Mouse (Mus musculus) natural killer cell, adult 2 months (primary cell): Measurements from ENCODE around the gene Vps36.

Source experiments
- DNase-seq, 2 experiments: peaks; one replicate each; pipeline ENCODE4 v3.0.0; 2022; ENCODE audit warnings: low spot score in 2 of 2

Vps36 gene

DNA sequence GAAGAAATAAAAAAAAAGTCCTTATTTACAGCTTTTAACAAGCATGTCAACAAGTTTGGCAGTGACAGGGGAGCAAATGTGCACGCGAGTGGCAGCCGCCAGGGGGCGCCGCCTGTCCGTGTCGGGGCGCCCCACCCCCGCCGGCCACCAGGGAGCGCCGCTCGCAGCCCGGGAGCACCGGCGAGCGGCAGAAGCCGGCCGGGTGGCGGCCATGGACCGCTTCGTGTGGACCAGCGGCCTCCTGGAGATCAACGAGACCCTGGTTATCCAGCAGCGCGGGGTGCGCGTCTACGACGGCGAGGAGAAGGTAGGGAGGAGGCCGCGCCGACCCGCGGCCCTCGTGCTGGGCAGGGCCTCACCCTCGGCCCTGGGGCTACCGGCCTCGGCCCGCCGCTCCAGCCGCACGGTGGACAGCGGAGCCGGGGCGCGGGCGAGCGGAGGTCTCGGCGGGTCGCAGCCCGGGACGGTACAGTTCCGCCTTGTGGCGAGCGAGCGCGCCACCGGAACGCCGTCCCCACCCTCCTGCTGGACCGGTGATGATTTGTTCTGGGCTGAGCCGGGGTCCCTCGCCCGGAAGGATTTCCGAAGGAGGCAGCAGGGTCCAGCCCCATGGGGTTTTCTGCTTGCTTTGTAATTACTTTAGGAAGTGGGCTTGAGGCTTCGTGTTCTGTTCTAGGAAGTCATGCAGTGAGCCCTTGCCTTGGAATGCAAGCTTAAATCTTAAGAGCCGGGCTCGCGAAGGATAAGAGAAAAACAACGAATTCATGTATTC is at the start of gene Vps36:
Gene Vps36 (plus strand): TSS at position 150 of the 772 bp plus-strand sequence.
- DNase-seq = peak; percentile 82 to 88

DNA sequence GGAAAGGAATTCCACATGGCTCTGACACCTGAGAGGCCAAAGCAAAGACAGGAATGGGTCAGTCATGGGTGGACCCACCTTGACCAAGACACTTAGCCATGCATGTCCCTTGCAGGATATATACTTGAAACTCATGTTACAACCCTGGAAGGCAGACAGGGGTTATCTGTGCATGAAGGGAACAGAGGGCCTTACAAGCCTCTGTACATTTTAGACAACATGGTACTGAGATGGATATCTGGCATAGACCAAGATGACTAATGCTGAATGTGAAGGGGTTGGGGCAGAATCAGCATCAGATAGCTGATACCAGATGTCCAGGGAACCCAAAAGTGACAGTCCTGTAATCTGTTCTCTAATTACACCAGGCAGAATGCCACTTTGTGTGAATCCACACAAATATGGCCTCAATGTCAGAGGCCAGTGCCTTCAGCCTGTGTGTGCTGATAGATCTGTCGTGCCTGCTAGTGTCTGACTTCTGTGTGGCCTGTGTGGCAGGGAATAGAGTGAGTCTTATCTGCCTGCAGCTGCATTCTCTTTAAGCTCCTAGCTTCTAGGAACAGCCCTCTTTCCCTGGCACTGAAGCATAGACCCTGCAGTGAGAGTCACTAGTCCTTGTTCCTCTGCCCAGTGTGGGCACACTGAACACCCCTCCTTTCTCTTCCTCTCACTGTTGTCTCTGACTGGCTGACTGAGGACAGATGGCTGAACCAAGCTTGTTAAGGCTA is 48.7 kb upstream of the Vps36 start:
- DNase-seq = no peak

DNA sequence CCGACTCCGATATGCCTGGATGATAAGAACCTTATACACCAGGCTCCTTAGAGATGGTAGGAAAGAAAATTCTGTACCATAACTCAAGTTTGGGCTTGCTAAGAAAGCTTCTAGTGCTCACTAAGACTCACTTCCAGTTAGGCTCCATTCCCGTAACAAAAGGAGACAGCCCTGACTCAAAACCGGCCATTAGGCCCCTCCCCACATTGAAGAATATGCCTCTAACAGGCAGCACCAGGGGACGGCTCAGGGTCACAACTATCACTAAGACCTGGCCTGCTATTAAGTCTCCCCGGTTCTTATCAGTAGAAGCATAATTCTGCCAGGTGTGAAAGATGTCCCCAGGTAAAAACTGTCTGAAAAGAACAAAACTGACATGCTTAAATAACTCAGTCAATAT is 46.8 kb upstream of the Vps36 start:
- no peak for DNase-seq

DNA sequence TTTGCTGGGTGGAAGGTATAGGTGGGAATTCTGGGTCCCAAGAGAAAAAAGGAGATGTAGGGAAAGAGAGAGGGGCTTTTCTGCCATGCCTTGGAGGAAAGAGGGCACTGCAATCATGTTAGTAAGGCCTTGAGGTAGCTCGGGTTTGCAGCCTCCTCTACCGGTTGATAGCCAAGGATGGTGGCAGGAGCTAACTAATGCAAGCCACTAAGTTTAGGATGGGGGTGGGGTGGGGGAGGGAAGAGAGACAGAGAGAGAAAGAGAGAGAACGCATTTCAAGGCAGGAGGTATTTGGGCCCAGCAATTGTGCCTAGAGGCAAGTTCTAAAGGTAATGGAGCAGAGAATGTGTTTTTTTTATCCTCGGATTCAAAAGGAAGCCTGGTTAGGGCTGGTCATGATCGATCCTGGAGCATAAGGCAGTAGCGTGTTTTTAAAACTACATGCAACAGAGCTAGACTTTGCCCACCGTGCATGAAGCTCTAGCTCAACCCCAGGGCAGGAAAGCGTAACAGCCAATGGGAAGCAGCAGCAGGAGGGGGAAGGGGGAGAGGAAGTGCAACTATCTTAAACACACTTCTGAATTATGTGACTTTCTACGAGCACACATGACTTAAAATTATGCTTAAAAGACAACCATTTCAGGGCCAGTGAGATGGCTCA is 44.8 kb upstream of the Vps36 start:
- DNase-seq = no peak

DNA sequence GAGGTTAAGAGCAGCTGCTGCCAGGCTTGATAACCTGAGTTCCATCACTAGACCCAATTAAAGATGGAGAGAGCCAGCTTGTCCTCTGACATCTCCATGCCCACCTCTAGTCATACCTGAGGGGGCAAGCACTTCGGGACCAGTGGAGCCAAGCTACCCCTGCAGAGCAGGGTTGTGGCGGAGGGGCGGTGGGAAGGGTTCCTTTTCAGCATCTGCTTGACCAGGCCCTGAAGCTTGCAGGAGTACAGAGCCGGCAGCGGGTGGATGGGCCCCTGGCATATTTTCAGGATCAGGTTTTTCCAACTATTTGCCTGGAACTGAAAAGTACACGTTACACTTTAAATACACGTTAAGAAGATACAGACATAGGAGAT is 44.3 kb upstream of the Vps36 start:
- no peak for DNase-seq

DNA sequence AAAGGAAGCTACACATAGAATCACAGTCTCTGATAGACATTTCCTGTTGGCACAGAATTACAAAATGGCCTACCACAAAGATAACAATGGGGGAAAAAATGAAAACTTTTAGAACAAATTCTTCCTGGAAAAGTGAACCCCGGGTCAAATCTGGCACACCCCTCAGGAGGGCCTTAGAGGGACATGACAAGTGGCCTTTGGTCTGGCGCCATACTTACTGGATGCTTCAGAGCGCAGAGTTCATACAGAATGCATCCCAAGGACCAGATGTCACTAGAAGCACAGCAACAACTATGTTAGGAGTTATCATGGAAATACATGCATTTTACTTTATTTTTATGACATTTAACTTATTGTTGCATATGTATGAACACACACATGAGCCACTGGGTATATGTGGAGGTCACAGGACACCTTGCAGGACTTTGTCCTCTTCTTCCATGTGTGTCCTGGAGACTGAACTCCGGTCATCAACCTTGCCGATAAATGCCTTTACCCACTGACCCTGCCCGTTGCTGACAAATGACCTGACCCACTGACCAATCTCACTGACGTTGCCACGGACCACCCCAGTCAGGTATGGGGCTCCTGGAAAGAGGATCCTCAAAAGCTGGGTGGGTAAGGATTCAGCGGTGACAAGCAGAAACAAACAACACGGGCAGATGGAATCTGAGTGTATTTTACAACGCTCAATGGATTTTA is 42.8 kb upstream of the Vps36 start:
- DNase-seq = no peak

DNA sequence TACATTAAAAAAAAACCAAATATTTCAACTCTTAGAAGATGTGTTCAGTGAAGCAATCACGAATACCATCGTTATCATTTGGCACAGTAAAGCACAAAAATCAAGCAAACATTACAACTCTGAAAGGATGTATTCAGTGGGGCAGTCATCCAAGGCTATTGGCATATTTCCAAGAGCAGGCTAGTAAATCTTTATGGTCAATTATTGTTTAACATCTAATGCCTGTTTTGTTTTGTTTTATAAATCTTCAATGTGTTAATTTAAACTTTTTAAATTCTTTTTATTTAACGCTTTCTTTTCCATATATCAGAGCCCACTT is 42.3 kb upstream of the Vps36 start:
- no peak for DNase-seq

DNA sequence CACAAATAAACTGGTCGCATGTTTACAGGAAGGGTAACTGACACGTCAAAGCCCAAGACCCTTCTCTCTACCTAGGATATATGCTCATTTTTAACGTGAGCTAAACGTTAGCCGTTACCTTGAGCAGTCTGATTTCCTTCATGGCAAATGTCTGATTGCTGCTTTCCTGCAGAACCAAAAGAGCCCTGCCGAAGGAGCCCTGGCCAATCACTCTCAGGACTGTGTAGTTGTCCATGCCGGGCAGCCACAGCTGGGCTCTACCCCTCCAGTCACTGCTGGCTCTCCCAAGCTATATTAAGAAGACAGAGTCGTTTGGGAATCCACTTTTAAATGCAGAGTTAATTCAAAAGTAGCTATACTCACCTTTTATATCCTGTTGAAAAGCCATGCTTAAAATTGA is 30.4 kb upstream of the Vps36 start:
- DNase-seq = no peak

DNA sequence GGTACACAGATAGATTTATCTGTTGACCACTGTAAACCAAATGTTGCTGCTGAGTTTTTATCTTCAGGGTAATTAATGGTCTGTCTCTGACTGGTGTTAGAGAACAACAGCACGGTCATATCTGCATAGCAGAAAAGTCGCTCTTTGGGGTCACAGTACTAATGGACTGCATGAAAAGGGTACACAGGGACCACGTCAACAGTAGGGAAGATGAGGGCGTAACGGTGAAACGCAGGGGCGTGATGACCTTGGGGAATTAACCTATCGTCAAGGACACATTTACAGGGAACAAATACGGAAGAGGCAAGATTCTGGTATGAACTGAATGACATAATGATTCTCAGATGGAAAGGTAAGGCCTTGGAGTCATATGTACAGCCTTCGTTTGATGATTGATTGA is 28.2 kb upstream of the Vps36 start:
- no peak for DNase-seq

DNA sequence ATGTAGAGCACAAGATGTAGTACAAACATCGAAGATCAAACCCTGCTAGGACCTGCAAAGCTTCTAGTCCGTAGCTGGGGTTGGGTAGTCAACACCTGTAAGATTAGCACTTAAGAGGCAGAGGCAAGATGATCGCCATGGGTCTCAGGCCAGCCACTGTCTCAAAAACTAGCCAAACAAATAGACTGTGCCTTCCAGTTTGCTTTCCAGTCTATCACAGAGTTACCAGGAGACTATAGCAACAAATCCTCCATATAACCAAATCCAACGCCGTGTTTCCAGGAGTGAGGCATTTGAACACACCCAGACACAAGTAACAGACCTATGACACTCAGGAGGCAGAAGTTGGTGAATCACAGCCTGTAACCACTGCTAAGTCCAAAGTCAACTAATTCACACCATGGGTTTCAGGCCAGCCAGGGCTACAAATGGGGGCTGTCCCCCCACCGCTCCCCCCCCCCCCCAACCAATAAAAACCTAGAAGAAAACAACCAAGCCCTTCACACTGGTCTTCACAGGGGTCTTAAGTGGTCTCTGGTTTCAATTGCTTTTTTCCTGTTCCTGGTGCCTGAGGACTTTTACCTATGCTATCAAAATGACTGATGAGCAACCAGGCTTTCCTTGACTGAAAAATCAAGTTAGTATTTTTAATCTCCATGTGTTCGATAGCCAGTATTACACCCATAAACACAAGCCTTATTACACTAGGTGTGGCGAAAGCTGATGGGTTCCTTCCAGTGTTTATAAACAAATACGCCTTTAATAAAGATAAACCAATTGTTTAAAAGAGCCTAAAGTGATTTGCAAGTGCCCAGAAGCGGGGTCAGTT is 27.1 kb upstream of the Vps36 start:
- no peak for DNase-seq

DNA sequence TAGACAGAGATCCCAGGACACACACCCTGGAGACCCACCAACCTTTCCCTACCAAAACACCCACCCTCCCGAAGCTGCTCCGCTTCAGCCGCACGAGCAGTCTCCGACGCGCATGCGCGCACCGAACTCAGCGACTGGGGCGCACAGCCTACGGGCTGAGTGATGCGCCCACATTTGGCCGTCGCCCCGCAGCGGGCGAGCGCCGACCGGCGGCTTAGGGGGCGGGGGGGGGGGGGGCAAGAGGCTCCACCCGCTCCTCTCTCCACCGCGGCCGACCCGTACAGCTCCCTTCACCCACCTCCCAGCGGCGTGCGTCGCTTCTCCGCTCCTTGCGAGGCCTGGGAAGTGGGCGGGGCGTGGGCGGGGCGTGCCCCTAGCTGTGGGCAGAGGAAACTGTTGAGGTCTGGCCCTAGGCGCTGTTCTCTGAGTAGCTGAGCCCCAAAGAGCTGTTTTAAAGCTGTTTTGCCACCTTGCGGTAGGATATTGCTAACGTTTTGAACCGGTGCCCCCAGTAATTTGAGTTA is 26.5 kb upstream of the Vps36 start, which contains the start of gene Nek3:
Gene Nek3 (minus strand): TSS at position 356 of the 524 bp plus-strand sequence.
- DNase-seq = peak; percentile 74 to 83

DNA sequence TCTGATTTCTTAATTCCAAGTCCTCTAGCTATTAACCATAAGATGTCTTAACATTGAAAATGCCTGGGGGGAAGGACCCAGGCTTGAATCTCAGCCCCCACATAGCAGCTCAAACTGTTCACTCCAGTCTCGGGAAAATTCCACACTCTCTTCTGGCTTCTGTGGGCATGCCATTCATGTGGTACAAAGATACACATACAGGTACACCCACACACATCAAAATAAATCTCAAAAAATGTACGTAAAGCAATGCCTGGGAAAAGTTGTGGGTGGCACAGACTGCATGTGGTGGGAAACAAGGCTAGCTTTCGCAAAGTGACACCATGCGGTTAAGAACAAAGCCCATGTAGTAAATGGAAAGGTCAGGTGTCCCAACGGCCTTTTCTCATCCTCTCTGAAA is 23.4 kb upstream of the Vps36 start:
- no peak for DNase-seq

DNA sequence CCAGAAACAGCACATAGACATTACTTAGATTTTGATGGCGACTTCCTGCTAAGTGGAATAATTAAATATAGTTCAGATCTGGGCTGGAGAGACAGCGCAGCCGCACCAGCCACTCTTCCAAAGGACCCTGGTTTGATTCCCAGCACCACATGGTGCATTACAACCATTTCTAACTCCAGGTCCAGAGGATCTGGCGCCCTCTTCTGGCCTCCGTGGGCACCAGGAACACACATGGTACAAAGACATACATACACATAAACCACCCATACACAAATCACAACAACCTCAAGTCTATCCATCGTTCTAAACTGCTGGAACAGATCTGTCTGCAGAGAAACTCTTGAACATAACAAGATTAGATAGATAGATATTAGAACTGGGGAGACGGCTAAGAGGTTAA is 16.6 kb upstream of the Vps36 start:
- no peak for DNase-seq

DNA sequence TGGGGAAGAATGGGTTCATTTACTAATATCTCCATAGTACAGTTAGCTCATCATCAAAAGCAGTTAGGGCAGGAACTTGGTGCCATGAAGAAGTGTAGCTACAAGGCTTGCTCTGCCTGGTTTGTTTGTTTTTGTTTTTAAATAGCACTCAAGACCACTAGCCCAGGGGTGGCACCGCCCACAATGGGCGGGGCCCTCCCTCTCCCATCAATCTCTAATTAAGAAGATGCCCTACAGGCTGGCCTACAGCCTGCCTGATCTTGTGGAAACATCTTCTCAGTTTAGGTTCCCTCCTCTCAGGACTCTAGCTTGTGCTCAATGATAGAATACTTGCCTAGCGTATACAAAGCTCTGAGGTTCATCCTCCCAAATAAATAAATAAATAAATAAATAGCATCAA is 7.7 kb upstream of the Vps36 start:
- DNase-seq = no peak

DNA sequence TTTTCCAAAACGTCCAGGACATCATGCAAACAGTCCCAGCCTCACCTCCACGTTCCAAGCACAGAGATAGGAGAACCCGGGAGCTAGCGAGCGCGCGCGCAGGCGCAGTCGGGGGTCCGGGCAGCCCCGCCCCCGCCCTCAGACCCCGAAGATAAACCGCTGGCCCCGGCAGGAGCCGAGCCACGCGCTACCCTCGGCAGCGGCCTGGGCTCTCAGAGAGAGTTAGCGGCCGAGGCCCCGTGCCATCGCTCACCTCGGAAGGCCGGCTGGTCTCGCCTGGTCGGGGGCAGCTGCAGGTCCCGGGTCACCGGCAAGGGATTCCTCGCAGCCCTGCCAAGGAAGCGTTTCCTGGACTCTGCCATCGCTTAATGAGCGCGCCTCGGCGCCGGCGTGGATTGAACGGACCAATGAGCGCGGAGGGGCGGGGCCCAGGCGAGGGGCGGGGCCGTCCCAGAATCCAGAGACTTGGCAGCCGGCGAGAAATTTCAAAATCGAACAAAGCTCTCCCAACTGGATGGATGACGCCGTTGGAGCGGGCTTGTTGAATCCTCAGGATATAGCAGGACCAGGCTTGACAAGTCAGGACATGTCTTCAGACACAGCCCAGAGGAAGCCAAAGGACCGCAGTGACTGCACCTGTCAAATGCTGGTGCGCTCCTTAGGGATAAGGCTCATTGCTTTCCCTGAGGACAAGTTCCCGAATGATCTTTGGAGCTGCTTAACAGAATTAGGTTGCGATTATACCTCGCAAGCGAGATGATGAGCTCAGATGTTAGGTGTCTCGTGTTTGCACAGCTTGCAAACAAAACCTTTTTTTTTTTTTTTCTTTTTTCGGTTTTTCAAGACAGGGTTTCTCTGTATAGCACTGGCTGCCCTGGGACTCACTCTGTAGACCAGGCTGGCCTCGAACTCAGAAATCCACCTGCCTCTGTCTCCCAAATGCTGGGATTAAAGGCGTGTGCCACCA is 6.9 kb upstream of the Vps36 start, which contains the start of gene Ckap2:
Gene Ckap2 (minus strand): TSS at position 389 of the 967 bp plus-strand sequence.
- DNase-seq = peak; percentile 69 to 72

DNA sequence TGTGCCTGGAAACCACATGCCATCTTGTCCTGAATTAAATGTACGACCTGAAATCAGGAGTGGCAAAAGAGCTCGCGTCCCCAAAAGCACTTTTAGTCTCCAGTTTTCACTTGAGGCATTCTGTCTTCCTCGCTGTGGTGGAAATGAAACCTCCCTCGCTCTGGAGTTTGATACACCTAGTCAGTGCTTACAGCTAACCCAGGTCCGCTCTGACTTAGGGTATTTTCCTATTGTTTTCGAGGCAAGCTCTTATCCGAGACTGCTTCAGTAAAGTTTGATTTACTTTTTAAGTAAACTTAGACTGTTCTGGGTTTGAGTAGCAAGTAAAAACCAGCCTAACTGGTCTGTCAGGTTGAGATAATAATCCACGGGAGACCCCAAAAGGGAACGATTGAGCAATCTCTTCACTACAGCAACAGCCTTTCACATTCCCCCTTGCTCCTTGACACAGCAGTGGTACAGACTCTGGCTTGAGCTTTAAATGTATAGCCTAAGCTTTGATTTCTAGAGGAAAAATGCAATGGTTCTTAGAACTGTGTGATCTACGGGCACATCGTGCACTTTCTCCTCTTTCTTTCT is 912 bp downstream of the Vps36 start:
- DNase-seq = no peak

DNA sequence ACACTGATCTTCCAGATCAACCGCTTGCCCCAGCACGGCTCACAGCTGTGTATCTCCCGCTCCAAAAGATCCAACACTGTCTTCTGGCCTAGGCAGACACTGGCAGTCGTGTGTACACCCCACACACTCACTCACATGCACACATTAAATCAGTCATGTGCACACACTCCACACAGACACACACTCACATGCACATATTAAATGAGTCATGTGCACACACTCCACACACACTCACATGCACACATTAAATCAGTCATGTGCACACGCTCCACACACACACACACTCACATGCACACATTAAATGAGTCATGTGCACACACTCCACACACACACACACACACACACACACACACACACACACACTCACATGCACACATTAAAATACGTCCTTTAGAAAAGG is 5.3 kb downstream of the Vps36 start:
- no peak for DNase-seq

DNA sequence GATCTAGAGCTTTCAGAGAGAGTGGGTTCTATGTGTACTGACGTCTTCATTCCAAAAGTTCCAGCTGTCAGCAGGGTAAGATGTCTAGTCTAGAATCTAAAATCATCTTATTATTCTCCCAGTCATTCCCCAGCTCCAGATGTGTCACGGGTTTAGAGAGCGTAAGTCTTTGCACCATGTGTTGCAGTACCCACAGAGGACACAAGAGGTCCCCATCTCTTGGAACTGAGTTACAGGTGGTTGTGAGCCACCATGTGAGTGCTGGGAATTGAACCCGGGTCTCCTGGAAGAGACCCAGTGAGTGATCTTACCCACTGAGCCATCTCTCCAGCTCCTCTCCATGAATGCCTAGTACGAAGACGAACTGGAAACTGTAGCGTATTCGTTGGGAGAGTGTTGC is 6.9 kb downstream of the Vps36 start:
- no peak for DNase-seq

DNA sequence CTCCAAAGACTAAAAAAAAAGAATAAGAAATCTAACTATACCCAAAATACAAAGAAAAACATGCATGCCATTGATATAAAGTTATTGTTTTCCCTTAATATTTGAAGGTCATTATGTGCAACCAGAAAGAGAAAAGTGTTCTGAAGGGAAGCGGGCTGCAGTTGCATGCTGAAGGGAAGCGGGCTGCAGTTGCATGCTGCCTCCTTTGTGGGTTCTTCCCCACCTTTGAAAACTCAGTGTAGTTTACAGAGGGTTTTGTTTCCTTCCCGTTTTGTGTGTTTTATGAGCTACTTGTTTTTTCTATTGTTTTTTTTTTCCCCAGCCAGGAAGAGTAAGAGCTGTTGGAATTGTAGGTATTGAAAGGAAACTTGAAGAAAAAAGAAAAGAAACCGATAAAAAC is 14.9 kb downstream of the Vps36 start:
- DNase-seq = no peak

DNA sequence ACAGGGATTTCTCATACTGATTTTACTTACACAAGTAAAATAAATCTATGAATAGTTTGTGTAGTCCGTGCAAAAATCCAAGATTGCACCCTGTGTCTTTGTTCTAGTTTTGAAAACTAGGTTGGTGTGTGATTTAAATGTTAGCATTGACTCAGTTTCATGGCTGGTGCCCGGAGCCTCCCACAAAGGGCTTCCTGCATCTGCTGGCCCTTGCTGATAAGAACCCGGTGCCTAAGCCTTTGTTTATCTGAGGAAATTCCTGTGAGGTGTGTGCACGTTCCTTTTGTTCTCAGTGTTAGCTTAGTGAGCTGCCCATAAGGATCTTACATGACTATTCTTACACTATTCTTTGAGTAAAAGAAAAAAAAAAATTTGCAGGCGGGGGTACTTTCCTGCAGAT is 16.4 kb downstream of the Vps36 start:
- no peak for DNase-seq
